Mouse (Mus musculus) monocyte, adult 5-6 weeks (primary cell): ENCODE measurements around the gene Myl3. TPM values are rescaled to one million over a fixed set of nuclear protein-coding genes. Genes with fewer than 3 reads are reported as not detected.

Source experiments
- ATAC-seq: fragments of 153-309, 156-312 bp; replicated peaks from 2 replicates; pipeline ENCODE4 v1.8.0; 2017; ENCODE audit warnings: mild to moderate bottlenecking; ENCODE audit not compliant: low TSS enrichment, insufficient number of reproducible peaks, severe bottlenecking, poor library complexity, low FRiP score
- total RNA-seq: library from RNA; stranded (forward); fragments of 200-1000, 200-491, 200-594 nt; gene quantifications from 3 replicates; pipeline ENCODE4 v1.2.3, GENCODE M21; 2017

Myl3 gene
- total RNA-seq, 1 experiment from 2014 or later = not detected

DNA sequence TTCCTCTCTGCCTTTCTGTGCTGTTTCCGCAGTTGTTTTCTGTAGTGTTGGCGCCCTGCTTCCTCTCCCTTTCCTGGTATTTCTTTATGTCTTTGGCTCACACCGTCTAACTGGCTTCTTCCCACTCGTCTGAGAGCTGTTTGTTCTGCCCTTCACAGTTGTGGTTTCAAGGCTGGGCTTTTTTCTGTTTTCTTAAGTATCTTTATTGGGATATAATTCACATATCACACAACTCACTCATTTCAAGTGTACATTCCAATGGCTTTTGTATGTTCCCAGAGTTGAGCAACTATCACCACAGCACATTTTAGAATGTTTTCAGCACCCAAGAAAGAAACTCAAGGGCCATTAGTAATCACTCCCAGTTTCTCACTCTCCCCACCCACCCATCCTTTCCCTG is 48.8 kb downstream of the Myl3 start:
- ATAC-seq = no peak

DNA sequence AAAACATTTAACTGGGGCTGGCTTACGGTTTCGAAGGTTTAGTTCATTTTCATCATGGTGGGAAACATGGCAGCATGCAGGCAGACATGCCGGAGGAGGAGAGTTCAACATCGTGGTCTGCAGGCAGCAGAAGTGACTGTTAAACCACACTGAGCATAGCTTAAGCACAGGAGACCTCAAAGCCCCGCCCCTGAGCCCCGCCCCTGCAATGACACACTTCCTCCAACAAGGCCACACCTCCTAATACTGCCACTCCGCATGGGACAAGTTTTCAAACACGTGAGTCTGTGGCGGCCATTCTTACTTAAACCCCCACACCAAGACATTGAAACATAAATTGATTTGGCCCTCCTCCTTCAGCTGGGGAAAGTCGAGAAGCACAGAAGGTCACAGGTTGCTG is 55.4 kb downstream of the Myl3 start:
- no peak for ATAC-seq

DNA sequence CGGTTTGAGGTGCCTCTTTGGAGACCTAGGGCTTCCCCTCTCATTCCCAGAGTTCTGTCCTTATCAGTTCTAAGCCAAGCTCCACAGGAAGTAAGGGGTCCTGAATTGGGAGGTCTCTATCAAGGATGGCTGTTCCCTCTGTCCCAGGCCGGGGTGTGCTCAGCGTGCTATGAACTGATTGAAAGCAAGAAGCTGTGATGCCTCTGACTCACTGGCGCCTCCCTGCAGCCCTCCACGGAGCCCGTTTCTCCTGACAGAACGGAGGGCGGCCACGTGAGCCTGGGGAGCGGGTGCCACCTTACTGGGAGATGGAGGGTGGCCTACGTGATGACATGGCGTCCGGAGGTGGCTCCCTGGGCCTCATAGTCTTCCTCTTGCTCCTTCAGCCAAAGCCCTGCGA is 56.2 kb downstream of the Myl3 start, which contains the start of gene Prss42:
Gene Prss42, plus strand, starts transcription at position 301 of the 400 bp plus-strand sequence.
- ATAC-seq = no peak

DNA sequence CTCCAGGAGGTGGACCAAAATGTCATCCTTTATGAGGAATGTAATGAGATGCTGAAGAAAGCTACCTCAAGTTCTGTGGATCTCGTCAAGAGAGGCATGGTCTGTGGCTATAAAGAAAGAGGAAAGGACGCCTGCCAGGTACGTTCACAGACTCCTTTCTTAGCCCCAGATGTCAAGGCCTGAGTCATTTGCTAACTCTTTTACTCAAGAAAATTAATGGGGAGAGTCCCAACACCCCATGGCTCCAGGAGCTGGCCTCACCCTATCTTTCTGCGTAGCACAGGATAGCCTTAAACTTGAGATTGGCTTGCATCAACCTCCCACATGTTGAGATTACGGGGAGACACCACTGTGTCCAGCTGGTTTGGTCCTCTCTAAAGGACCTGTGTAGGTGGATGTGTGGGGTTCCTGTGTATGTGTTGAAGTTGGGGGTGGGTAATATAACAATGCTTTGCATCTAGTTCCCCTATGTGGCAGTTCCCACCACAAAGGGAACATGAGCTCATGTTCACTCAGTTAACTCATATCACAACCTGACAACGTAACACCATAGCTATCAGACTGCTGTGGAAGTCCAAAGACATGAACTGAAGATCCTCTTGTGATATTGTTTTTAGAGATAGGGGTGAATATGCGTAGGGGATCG is 59.3 kb downstream of the Myl3 start:
- no peak for ATAC-seq

DNA sequence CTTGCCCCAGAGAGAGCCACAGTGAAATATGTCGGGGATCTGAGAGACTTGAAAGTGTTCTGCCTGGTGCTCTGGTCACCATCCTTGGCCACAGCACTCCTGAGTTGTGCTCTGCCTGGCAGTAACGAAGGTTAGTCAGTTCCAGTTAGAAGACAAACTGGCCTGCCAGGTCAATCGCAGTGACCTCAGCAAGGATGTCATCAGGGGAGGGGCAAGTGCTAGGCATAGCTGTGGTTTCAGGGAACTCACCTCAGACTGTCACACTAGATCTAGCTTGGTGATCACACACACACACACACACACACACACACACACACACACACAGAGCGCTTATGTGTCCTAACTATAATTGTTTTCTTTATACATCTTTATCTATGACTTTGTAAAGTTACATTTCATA is 61.6 kb downstream of the Myl3 start:
- 0 out of 2 replicates have a peak, but pooled peaks have one; percentile 17 for ATAC-seq

DNA sequence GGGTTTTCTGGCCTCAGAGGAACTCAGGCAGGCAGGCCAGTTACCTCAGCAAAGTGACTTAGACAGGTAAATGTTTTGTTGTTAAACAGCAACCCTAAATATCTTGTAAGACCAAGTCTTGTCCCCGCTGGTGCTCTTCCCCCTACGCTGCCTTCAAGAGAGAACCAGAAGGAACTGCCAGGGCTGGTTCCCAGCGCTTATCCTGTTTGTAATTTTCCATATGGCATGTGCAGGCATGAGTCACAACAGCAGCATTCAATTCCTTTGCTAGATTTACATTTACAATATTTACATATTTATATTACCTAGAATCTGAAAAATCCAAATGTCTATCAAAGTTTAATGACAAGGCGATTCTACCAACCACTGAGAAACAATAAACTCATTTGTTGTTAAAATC is 68.4 kb downstream of the Myl3 start:
- no peak for ATAC-seq

DNA sequence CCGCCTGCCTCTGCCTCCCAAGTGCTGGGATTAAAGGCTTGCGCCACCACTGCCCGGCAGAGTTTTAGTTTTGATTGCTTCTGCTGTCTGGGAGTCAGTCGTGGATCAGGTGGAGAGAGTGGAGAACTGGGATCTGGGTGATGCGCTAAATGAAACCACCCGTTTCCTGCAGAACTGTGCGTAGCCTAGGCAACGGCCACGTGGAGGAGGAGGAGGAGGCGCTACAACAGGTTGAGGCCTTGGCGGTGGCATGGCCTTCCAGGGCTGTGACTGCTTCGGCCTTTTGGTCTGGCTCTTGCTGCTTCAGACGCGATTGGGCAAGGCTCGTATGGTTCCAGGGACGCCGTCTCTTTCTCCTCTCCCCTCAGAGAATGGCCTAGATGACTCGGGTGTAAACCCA is 72.1 kb downstream of the Myl3 start, which contains the start of gene Prss44:
Gene Prss44, plus strand, starts transcription at position 206 of the 400 bp plus-strand sequence.
- ATAC-seq = no peak

Other genes with a start within 250 kb of the Myl3 start
- gene Setd2, start 209.3 kb upstream of the Myl3 start, total RNA-seq = 253 to 368 TPM (median 266 TPM) in 3 replicates
- 5.9 to 10.5 TPM (median 9.9 TPM) in 3 replicates for gene Nradd, start 117.4 kb upstream of the Myl3 start, total RNA-seq
- gene Nbeal2, start 87.7 kb upstream of the Myl3 start, total RNA-seq = 63.7 to 114 TPM (median 92.9 TPM) in 3 replicates
- gene Ccdc12, start 85.4 kb upstream of the Myl3 start, total RNA-seq = 162 to 274 TPM (median 251 TPM) in 3 replicates
- gene Pth1r, start 5.3 kb downstream of the Myl3 start, total RNA-seq = 1.1 TPM in 1 of 3 replicates, not detected in the others
- gene Prss42, start 56.3 kb downstream of the Myl3 start, total RNA-seq = not detected in 3 replicates
- not detected in 3 replicates for gene Prss44, start 72.1 kb downstream of the Myl3 start, total RNA-seq
- not detected in 3 replicates for gene Prss43, start 84.8 kb downstream of the Myl3 start, total RNA-seq
- not detected in 3 replicates for gene Prss45, start 92.7 kb downstream of the Myl3 start, total RNA-seq
- not detected in 3 replicates for gene Prss46, start 102.6 kb downstream of the Myl3 start, total RNA-seq
- not detected in 3 replicates for gene Prss50, start 116.1 kb downstream of the Myl3 start, total RNA-seq
- 0.43 to 0.97 TPM (median 0.86 TPM) in 3 replicates for gene Als2cl, start 138.0 kb downstream of the Myl3 start, total RNA-seq
- 0.19 TPM in 1 of 3 replicates, not detected in the others for gene Tmie, start 138.3 kb downstream of the Myl3 start, total RNA-seq
- gene Fam240a, start 175.0 kb downstream of the Myl3 start, total RNA-seq = not detected in 3 replicates
- not detected in 3 replicates for gene Tdgf1, start 204.3 kb downstream of the Myl3 start, total RNA-seq
- gene Lrrc2, start 209.7 kb downstream of the Myl3 start, total RNA-seq = not detected in 3 replicates
- gene Rtp3, start 248.7 kb downstream of the Myl3 start, total RNA-seq = not detected in 3 replicates